Comparison of ENCODE assay signal across 10 mouse cellular contexts in the genomic region with DNA sequence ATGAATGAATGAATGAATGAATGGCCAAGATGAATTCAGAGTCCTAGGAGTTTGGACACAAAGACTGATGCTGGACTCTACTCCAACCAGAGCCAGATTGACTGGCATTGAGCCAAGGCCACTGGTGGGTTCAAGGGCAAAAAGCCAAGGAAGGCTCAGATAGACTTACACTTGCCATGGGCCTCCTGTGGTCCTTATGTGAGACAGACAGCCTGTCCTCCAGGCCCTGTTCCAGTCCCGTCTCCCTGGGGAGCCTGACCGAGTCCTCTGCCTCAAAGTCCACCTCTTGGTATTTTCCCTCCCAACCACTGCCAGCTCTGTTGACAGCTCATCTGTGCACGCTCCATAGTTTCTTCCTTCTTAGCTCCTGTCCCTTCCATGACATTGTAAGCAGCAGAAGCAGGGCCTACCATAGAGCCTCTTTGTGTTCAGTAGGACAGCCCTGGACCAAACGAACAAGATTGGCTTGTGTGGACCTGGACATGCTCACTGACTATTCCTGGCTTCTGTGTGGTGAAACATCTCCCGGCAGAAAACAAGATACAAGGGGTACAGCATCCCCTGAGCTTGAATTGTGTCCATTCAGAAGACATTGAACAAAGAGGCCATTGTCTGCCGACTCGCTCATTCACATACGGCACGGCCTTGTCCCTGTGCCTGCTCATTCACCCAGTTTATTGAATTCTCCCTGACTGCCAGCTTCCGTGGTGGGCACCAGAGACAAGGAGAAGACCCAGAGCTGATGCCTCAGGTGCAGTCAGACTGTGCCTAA. TPM values are rescaled to one million over a fixed set of nuclear protein-coding genes. Genes with fewer than 3 reads are reported as not detected.
DNase-seq lines count a peak whose midpoint lies in the region; ATAC-seq and TF ChIP-seq lines count a peak whose summit lies in the region.
"Had no signal": no experiment of that assay in that cellular context is flagged by ENCODE, and none has a peak within 500 bp of the region (broad histone marks: within the 10 kb centered on the region; RNA-seq: fewer than 3 reads in every experiment).

No protein-coding gene starts in this region.

- no peak overlapping the region; the same call in 1 of the 2 replicates for H3K27ac ChIP-seq in intestine, embryonic 15.5 days
- H3K27ac ChIP-seq in intestine, postnatal 0 days (ENCODE audit: low read depth, low read length) = no peak overlapping the region; the same call in 1 of the 2 replicates
- H3K27ac ChIP-seq in neural tube, embryonic 13.5 days (replicated peaks) = 0 out of 2 replicates have a peak overlapping the region, but pooled peaks have one; percentile 9
- 0 out of 2 replicates have a peak overlapping the region, but pooled peaks have one; percentile 3 for H3K27ac ChIP-seq in olfactory bulb, adult 2 months (ENCODE audit: insufficient read depth, low read depth, low read length)
- H3K27ac ChIP-seq: limb, embryonic 15.5 days; macrophage had no signal

- H3K27me3 ChIP-seq in intestine, embryonic 15.5 days (replicated peaks) = no peaks in the 10 kb centered on the region
- no peaks in the 10 kb centered on the region for H3K27me3 ChIP-seq in intestine, postnatal 0 days (replicated peaks; ENCODE audit: control insufficient read depth, insufficient read depth, low read length)
- H3K27me3 ChIP-seq in neural tube, embryonic 13.5 days = no peaks in the 10 kb centered on the region
- H3K27me3 ChIP-seq: limb, embryonic 15.5 days had no signal

- ATAC-seq in intestine, embryonic 15.5 days = peak; percentile 23; the same call in 1 of the 2 replicates
- no peak for ATAC-seq in intestine, postnatal 0 days
- ATAC-seq in neural tube, embryonic 13.5 days (ENCODE audit: low read depth) = peak; percentile 48; the same call in 1 of the 2 replicates
- ATAC-seq: inflammation-experienced regulatory T-cells, adult 6 months had no signal

- no peak overlapping the region for H3K4me2 ChIP-seq in intestine, embryonic 15.5 days (replicated peaks)
- no peak overlapping the region for H3K4me2 ChIP-seq in intestine, postnatal 0 days (replicated peaks; ENCODE audit: low read depth)
- H3K4me2 ChIP-seq in neural tube, embryonic 13.5 days = no peak overlapping the region
- H3K4me2 ChIP-seq: limb, embryonic 15.5 days had no signal

- H3K4me1 ChIP-seq in intestine, embryonic 15.5 days (replicated peaks) = no peaks in the 10 kb centered on the region
- no peaks in the 10 kb centered on the region for H3K4me1 ChIP-seq in intestine, postnatal 0 days (replicated peaks; ENCODE audit: control insufficient read depth, insufficient read depth, low read length)
- H3K4me1 ChIP-seq in neural tube, embryonic 13.5 days (replicated peaks) = peaks cover 10% of the 10 kb centered on the region
- peaks cover 11% of the 10 kb centered on the region for H3K4me1 ChIP-seq in olfactory bulb, adult 2 months (ENCODE audit: control insufficient read depth, insufficient read depth, low read length)
- H3K4me1 ChIP-seq: limb, embryonic 15.5 days had no signal

- H3K4me3 ChIP-seq in intestine, embryonic 15.5 days (replicated peaks) = no peak overlapping the region
- no peak overlapping the region for H3K4me3 ChIP-seq in intestine, postnatal 0 days (ENCODE audit: low read depth, low read length)
- H3K4me3 ChIP-seq in neural tube, embryonic 13.5 days = no peak overlapping the region
- no peak overlapping the region for H3K4me3 ChIP-seq in olfactory bulb, adult 2 months (ENCODE audit: insufficient read depth, low read depth, low read length)
- H3K4me3 ChIP-seq: limb, embryonic 15.5 days had no signal

- no peaks in the 10 kb centered on the region for H3K36me3 ChIP-seq in intestine, embryonic 15.5 days
- H3K36me3 ChIP-seq in intestine, postnatal 0 days (ENCODE audit: control insufficient read depth, insufficient read depth) = no peaks in the 10 kb centered on the region
- no peaks in the 10 kb centered on the region for H3K36me3 ChIP-seq in neural tube, embryonic 13.5 days
- H3K36me3 ChIP-seq: limb, embryonic 15.5 days had no signal

- no peak overlapping the region for H3K9ac ChIP-seq in intestine, embryonic 15.5 days
- no peak overlapping the region for H3K9ac ChIP-seq in intestine, postnatal 0 days (ENCODE audit: low read depth, low read length)
- no peak overlapping the region for H3K9ac ChIP-seq in neural tube, embryonic 13.5 days
- H3K9ac ChIP-seq: limb, embryonic 15.5 days had no signal

- no peak for TF ChIP-seq POLR2A in olfactory bulb, adult 2 months (IDR thresholded peaks at IDR 0.05; ENCODE audit: insufficient read depth, low read depth, low read length)

- DNase-seq in neural tube, embryonic 10.5 days (ENCODE audit: extremely low spot score, low spot score) = no peak
- DNase-seq in cerebellum, adult 9-11 months = peak; percentile 73
- no peak for DNase-seq in urinary bladder, postnatal 25 days (ENCODE audit: low spot score)

- WGBS in intestine, embryonic 15.5 days = 70% methylated on average over 10 of the region's 10 CpGs
- WGBS in intestine, postnatal 0 days = 74% methylated on average over 10 of the region's 10 CpGs
- 31% methylated on average over 10 of the region's 10 CpGs for WGBS in neural tube, embryonic 13.5 days
- whole genome bisulfite sequencing in olfactory bulb, adult 2 months = 58% methylated on average over 10 of the region's 10 CpGs

- TF ChIP-seq CTCF in intestine, postnatal 0 days (IDR thresholded peaks at IDR 0.05; ENCODE audit: low read depth) = no peak
- no peak for TF ChIP-seq CTCF in olfactory bulb, adult 2 months (IDR thresholded peaks at IDR 0.05; ENCODE audit: insufficient read depth, low read depth, low read length)

- no peaks in the 10 kb centered on the region for H3K9me3 ChIP-seq in intestine, embryonic 15.5 days
- no peaks in the 10 kb centered on the region for H3K9me3 ChIP-seq in intestine, postnatal 0 days (ENCODE audit: control insufficient read depth)
- no peaks in the 10 kb centered on the region for H3K9me3 ChIP-seq in neural tube, embryonic 13.5 days
- H3K9me3 ChIP-seq: limb, embryonic 15.5 days had no signal

RNA-seq across cellular contexts. Expression of a gene that starts 10.8 kb away (rescaled TPM):
- polyA plus RNA-seq in intestine, embryonic 15.5 days (2015; fragmentation: Nextera tagmentation; extraction: Ambion mirVana) = 33.0 and 34.3 TPM in 2 replicates
- 23.9 and 25.5 TPM in 2 replicates for polyA plus RNA-seq in intestine, postnatal 0 days (2015; fragmentation: Nextera tagmentation; extraction: Ambion mirVana)
- polyA plus RNA-seq in neural tube, embryonic 13.5 days (2015; fragmentation: Nextera tagmentation; extraction: Ambion mirVana) = 66.5 and 66.9 TPM in 2 replicates
- polyA plus RNA-seq in olfactory bulb, adult 2 months (2012; ENCODE audit: insufficient read depth, insufficient read length, low replicate concordance, missing spikeins) = not detected in 2 replicates

RNA-seq across cellular contexts. Expression of a gene that starts 18.9 kb away (rescaled TPM):
- 340 and 361 TPM in 2 replicates for polyA plus RNA-seq in intestine, embryonic 15.5 days (2015; fragmentation: Nextera tagmentation; extraction: Ambion mirVana)
- 642 and 665 TPM in 2 replicates for polyA plus RNA-seq in intestine, postnatal 0 days (2015; fragmentation: Nextera tagmentation; extraction: Ambion mirVana)
- 169 and 198 TPM in 2 replicates for polyA plus RNA-seq in neural tube, embryonic 13.5 days (2015; fragmentation: Nextera tagmentation; extraction: Ambion mirVana)
- polyA plus RNA-seq in olfactory bulb, adult 2 months (2012; ENCODE audit: insufficient read depth, insufficient read length, low replicate concordance, missing spikeins) = not detected in 2 replicates

RNA-seq across cellular contexts. Expression of a gene that starts 18.9 kb away (rescaled TPM):
- polyA plus RNA-seq in intestine, embryonic 15.5 days (2015; fragmentation: Nextera tagmentation; extraction: Ambion mirVana) = 12.7 and 15.2 TPM in 2 replicates
- 4.3 and 4.8 TPM in 2 replicates for polyA plus RNA-seq in intestine, postnatal 0 days (2015; fragmentation: Nextera tagmentation; extraction: Ambion mirVana)
- polyA plus RNA-seq in neural tube, embryonic 13.5 days (2015; fragmentation: Nextera tagmentation; extraction: Ambion mirVana) = 17.8 and 19.9 TPM in 2 replicates
- polyA plus RNA-seq in olfactory bulb, adult 2 months (2012; ENCODE audit: insufficient read depth, insufficient read length, low replicate concordance, missing spikeins) = not detected in 2 replicates

RNA-seq across cellular contexts. Expression of a gene that starts 19.6 kb away (rescaled TPM):
- polyA plus RNA-seq in intestine, embryonic 15.5 days (2015; fragmentation: Nextera tagmentation; extraction: Ambion mirVana) = 0.20 and 0.21 TPM in 2 replicates
- not detected in 2 replicates for polyA plus RNA-seq in intestine, postnatal 0 days (2015; fragmentation: Nextera tagmentation; extraction: Ambion mirVana)
- polyA plus RNA-seq in neural tube, embryonic 13.5 days (2015; fragmentation: Nextera tagmentation; extraction: Ambion mirVana) = 0.75 and 0.79 TPM in 2 replicates
- not detected in 2 replicates for polyA plus RNA-seq in olfactory bulb, adult 2 months (2012; ENCODE audit: insufficient read depth, insufficient read length, low replicate concordance, missing spikeins)
- polyA plus RNA-seq: inflammation-experienced regulatory T-cells, adult 6 months had no signal

RNA-seq across cellular contexts. Expression of a gene that starts 40.8 kb away (rescaled TPM):
- polyA plus RNA-seq in intestine, embryonic 15.5 days (2015; fragmentation: Nextera tagmentation; extraction: Ambion mirVana) = 0.11 and 0.49 TPM in 2 replicates
- polyA plus RNA-seq in intestine, postnatal 0 days (2015; fragmentation: Nextera tagmentation; extraction: Ambion mirVana) = 0.17 and 0.22 TPM in 2 replicates
- polyA plus RNA-seq in neural tube, embryonic 13.5 days (2015; fragmentation: Nextera tagmentation; extraction: Ambion mirVana) = 0.61 and 0.96 TPM in 2 replicates
- not detected in 2 replicates for polyA plus RNA-seq in olfactory bulb, adult 2 months (2012; ENCODE audit: insufficient read depth, insufficient read length, low replicate concordance, missing spikeins)
- polyA plus RNA-seq: inflammation-experienced regulatory T-cells, adult 6 months; macrophage had no signal

Comparison
In these comparisons a context has a peak if more than half of its experiments do, and no peak if none do; other contexts are left out.
1. H3K27ac ChIP-seq: peak in neural tube, embryonic 13.5 days (single experiment) and olfactory bulb, adult 2 months (single experiment); none in intestine, embryonic 15.5 days (single experiment) and intestine, postnatal 0 days (single experiment).
2. RNA of a gene that starts 10.8 kb away (polyA plus RNA-seq): 66.5 to 66.9 TPM in neural tube, embryonic 13.5 days, 33.0 to 34.3 TPM in intestine, embryonic 15.5 days and 23.9 to 25.5 TPM in intestine, postnatal 0 days; not detected in olfactory bulb, adult 2 months; every median in the first group is over 10 times any median in the second.